Mouse (Mus musculus): ENCODE data around the gene Ahnak. TPM values are rescaled to one million over a fixed set of nuclear protein-coding genes. Genes with fewer than 3 reads are reported as not detected.
"Not testable (repeated sequence)": the region's sequence is repeated elsewhere in the genome, so short reads cannot be mapped to it uniquely, and the experiment has no call there.

Gene Ahnak
- total RNA-seq, 2 experiments from 2014 or later, result 18.1 to 19.9 TPM

- no peak for DNase-seq (ENCODE audit: low spot score in 2 of 2)
Observed at GRCm38 (mm10) chr19:9038136-9038535, 49.1 kb downstream of the Ahnak start.

- DNase-seq (ENCODE audit: low spot score in 2 of 2), result no peak
Observed at GRCm38 (mm10) chr19:9039266-9039665, 50.2 kb downstream of the Ahnak start.

- DNase-seq (ENCODE audit: low spot score in 2 of 2), result no peak
Observed at GRCm38 (mm10) chr19:9039928-9040327, 50.8 kb downstream of the Ahnak start.

- DNase-seq (ENCODE audit: low spot score in 2 of 2), result no peak
Observed at GRCm38 (mm10) chr19:9040649-9041048, 51.6 kb downstream of the Ahnak start.

DNA sequence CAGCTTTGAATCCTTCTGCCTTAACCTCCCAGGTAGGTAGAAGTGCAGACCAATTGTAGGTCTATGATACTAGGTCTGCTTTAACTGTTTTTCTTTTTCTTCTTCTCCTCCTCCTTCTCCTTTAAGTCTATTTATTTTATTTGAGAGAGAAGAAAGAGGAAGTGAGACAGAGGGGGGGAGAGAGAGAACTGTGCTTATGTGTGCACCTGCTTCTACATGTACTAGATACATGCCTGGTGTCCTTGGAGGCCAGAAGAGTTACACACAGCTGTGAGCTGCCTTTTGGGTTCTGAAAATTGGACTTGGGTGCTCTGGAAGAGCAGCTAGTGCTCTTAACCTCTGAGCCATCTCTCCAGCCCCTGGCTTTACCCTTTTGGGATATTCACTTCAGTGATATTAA lies 52.0 kb downstream of the Ahnak start:
- DNase-seq (ENCODE audit: low spot score in 2 of 2), result no peak

GRCm38 (mm10) chr19:9043123-9043522 lies 54.0 kb downstream of the Ahnak start:
- DNase-seq (ENCODE audit: low spot score in 2 of 2), result no peak

DNA sequence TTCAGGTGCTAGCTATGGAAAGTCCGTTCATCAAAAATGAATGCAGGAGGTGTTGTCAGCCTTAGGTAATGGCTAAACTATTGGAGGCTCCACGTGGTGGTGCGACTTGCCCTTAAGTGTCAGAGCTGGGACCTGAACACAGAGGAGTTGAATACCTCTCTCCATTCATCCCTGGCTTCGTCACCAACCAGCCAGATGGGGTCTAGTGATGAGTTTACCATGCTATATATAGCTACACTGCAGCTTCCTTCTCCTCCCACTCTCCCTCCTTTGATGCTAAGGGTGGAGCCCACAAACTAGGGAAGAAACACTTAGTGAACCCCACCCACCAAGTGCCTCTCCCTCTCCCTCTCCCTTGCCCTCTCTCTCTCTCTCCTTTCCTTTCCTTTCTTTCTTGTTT lies 55.2 kb downstream of the Ahnak start:
- no peak for DNase-seq (ENCODE audit: low spot score in 2 of 2)

DNA sequence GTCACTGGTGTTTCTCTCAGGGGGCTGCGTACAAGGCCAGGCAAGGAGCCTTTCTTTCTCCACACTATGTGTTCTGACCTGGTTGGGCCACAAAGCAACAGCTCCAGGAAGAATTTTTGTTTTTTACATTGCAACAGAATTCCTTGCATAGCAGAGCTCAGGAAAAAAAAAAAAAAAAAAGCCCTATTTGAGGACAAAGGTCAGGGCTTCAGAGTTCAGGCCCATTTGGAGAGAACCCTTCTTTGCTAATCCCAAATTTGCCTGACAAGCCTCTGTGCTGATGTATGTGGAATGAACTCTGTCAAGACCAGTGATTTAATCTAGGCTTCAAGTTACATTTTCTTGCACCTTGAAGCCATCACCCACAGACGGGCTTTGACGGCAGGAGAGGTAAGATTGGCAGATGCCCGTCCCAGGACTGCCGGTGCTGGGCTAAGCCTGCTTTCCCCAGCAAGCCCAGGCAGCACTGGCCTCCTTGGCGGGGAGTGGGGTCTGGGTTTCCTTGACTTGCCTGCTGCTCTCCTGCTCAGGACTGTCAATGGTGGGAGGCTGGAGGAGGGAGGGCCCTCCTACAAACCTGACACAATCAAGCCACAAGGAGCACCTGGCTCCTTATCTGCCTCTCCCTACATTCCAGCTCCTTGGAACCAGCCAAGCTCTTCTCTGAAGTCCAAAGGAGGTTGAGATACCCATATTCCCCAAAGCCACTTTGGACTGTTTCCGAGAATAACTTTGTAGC lies 58.3 kb downstream of the Ahnak start:
- no peak for DNase-seq (ENCODE audit: low spot score in 2 of 2)

DNA sequence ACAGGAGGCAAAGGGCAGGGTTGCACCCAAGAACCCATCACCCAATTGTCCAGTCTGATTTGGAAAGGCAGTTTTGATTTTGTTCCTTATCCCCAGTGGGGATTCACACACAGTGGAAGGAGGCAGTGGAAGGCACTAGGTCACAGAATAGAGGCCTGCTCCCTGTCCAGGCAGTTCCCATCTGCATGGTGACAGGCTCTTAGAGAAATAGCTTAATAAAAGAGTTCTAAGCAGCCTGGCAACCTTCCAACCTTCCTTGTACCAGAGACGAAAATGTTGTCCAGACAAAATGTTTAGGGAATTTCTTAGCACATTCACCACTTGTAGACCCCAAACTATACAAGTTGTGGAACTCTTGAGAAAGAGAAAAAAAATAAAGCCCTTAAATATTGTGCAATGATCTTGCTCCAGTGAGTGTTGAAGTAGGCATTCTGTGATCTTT lies 58.9 kb downstream of the Ahnak start:
- no peak for DNase-seq (ENCODE audit: low spot score in 2 of 2)

- no peak for DNase-seq (ENCODE audit: low spot score in 2 of 2)
Observed at GRCm38 (mm10) chr19:9048981-9049687, 60.0 kb downstream of the Ahnak start.

DNA sequence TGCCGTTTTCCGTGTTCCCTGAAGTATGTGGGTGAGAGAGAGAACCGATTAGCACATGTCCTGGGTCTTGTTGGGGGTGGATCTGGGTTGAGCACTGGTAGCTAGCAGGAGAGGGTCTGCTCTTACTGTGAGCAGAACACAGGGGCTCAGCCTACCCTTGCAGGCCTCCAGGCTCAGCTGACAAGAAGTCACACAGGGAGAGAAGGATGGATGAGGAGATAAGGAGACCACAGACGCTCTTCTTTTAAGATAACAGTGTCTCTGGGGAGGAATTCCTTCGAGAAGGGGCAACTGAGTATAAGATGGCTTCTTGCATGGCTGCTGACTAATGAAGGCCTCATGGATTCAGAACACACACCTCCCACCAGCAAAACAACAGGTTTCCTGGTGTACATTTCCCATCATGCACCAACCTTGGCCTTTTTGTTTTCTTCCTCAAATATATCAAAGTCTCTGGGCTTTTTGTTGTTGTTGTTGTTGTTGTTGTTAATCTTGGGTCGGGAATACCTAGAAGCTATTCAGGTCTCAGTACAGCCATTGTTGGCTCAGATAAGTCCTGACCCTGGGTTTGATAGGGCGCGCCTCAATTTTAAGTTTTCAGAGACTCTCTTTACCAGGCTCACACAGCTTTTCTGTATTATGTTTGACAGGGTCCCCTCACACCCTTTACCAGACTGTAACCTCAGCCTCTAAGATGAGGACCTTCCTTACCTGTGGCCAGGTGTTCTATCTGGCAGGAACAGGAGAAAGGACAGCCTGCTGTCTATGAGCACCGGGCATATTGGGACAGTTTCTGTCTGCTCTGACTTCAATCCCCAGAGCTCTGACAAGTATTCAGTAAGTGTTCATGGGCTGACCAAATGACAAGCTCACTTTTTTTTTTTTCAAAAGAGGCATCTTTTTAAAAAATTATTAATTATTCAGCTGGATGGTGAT lies 61.5 kb downstream of the Ahnak start:
- DNase-seq (ENCODE audit: low spot score in 2 of 2), result no peak

DNA sequence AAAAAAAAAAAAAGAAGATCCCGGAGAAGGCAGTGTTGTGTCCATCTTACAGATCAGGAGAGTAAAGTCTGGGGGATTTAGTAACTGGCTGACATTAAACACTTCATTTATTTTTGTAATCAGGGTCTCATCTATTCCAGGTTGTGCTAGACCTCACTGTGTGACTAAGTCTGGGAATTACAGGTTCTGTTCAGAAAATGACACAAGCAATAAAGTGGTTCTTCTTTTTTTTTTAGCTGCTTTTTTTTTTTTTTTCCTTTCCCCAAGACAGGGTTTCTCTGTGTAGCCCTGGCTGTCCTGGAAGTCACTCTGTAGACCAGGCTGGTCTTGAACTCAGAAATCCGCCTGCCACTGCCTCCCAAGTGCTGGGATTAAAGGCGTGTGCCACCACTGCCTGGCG lies 62.9 kb downstream of the Ahnak start:
- not testable (repeated sequence) for DNase-seq (ENCODE audit: low spot score in 2 of 2)

DNA sequence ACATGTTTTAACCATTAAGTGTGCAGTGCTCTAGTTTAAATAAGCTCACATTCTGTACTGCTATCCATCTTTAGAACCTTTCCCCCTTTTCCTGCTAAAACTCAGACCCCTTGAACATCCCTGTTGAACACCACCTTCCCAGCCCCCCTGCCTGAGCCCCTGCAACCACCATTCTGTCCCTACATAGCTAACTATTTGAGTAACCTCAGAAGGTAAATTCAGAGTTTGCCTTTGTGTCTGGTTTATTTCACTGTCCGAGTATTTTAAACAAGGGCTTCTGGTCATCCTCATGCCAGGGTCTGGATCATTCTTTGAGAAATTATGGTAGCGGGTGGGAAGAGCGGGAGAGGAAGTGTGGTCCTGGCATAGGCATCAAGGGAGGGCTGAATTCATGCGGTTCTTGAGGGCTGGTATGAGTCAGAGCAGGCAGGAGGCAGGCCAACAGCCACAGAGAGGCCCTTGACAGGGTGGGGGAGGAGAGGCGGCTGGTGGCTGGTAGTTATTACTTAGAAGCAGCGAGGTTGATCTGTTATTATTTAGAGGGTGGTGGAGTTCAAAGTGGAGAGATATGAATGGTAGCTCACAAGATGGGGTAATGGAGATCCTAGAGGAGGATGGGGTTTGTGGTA lies 63.8 kb downstream of the Ahnak start:
- no peak for DNase-seq (ENCODE audit: low spot score in 2 of 2)

GRCm38 (mm10) chr19:9055153-9055552 lies 66.1 kb downstream of the Ahnak start:
- no peak for DNase-seq (ENCODE audit: low spot score in 2 of 2)

DNA sequence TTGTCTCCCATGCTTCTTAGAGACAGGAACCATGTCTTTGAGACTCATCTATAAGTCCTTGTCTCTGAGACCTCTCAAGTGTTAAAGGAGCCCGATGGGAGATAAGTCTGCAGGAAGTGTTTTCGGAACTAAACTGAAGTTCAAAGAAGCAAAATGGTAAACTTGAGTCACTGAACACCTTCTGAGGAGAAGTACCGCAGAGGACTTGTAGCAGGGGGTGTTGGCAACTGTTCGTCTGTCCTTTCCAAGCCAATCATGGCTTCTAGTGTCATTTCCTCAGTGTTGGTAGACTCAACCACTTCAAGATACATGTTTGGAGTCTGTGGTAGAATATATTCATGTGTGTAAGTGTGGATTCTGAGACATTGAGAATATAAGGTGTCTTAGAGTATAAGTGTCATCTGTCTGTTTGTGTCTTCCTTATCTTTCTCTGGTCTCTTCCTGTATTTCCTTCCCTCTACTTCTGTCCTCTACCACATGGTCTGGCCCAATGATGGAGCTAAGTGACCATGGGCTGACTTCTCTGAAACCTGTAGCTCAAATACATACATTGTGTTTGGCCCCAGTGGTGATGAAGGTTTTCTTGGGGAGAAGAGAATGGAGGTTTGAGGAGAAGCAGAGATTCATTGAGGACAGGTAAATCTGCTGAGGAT lies 66.7 kb downstream of the Ahnak start:
- DNase-seq (ENCODE audit: low spot score in 2 of 2), result no peak

DNA sequence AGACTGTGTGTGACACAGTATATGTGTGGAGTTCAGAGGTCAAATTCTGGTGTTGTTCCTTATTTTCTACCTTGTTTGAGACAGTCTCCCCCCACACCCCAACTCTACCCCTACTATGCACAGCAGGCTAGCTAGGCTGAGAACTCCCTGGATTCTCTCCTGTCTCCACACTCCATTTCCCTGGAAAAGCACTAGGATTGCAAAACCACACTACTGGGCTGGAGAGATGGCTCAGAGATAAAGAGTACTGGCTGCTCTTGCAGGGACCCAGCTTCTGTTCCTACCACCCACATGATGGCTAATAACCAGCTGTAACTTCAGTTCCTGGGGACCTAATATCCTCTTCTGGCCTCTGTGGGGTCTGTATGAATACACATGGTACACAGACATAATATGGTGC lies 68.6 kb downstream of the Ahnak start:
- DNase-seq (ENCODE audit: low spot score in 2 of 2), result no peak

DNA sequence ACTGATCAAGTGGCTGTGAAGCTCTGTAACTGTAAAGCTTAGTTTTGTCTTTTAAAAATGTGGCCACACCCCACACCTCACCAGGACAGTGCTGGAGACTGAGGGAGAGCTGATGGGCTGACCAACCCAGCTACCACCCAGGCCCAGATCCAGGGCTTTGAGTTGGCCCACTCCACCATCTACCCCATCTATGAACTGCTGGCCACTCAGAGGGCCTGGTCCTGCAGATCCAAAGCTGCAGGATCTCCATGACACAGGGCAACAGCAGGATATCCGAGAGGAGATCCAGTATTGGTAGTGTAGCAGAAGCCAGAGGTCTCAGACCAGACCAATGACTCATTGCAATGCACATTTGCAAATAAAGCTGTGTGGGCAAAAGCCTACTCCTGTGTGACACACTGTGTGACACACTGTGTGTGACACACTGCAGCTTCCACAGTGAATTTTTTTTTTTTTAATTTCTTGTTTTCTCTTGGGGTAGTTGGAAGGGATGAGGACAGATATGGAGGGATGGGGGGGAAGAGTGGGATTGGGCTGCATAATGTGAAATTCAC lies 69.3 kb downstream of the Ahnak start:
- DNase-seq (ENCODE audit: low spot score in 2 of 2), result no peak

GRCm38 (mm10) chr19:9058944-9059343 lies 69.9 kb downstream of the Ahnak start:
- no peak for DNase-seq (ENCODE audit: low spot score in 2 of 2)

DNA sequence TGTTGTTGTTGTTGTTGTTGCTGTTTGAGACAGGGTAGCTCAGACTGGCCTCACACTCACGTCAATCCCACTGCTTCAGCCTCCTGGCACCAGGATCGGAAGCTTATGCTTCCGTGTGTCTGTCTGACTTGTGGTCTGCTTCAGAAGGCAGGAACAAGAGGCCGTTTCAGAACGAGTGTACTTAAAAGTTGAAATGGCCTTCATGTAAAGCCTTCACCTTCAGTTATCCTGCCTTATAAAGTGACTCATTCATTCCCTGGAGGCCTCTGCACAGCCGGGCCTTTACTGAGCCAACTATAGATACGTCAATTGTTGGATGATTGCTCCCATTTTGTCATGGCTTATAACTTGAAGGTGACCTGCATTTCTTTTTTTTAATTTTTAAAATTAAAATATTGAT lies 70.3 kb downstream of the Ahnak start:
- no peak for DNase-seq (ENCODE audit: low spot score in 2 of 2)

GRCm38 (mm10) chr19:9060103-9060502 lies 71.0 kb downstream of the Ahnak start:
- DNase-seq (ENCODE audit: low spot score in 2 of 2), result no peak
